Mouse (Mus musculus) erythroblast, embryonic 14.5 days (primary cell): ENCODE measurements at regions not wholly inside any gene's neighbourhood (a gene's known extent, or its start where the extent isn't known, plus 50 kb on each side); places are given as distances from the start of the nearest gene placed in this dataset.

ENCODE experiments used
- GATA1 ChIP-seq: IDR thresholded peaks from 2 replicates; pipeline ENCODE4 v1.6.1; 2012; ENCODE audit warnings: low read length, inconsistent platforms, mixed read lengths
- TAL1 ChIP-seq: IDR thresholded peaks from 3 replicates; pipeline ENCODE4 v1.6.1; 2012; ENCODE audit warnings: low read length, inconsistent platforms, mixed read lengths

- no peak for TF ChIP-seq TAL1
- TF ChIP-seq GATA1 = no peak
Observed at GRCm38 (mm10) chr2:78196006-78196405, 249.8 kb upstream of the Cwc22 start.
